Mouse (Mus musculus) neural tube, embryonic 14.5 days (tissue): ENCODE results near the gene Bub3. TPM values are rescaled to one million over a fixed set of nuclear protein-coding genes. Genes with fewer than 3 reads are reported as not detected.

Experiments used
- ATAC-seq: fragments of 200-750 bp; cut with Nextera tagmentation; 2 replicates; pipeline ENCODE4 v1.8.0; 2017; ENCODE audit warnings: low read depth, mild to moderate bottlenecking, moderate TSS enrichment, moderate library complexity
- H3K27ac ChIP-seq: fragments of 300-500 bp; sonication (generic); 2 replicates; pipeline ENCODE4 v1.5.1; 2014; ENCODE audit warnings: low read depth, mild to moderate bottlenecking, control low read depth, low read length, moderate library complexity, mixed read lengths
- H3K27me3 ChIP-seq: fragments of 300-500 bp; sonication (generic); 2 replicates; pipeline ENCODE4 v1.6.1; 2014; ENCODE audit warnings: low read length; ENCODE audit not compliant: control insufficient read depth, insufficient read depth
- H3K36me3 ChIP-seq: fragments of 300-500 bp; sonication (generic); 2 replicates; pipeline ENCODE4 v1.6.1; 2014; ENCODE audit warnings: low read length, mixed read lengths; ENCODE audit not compliant: control insufficient read depth, insufficient read depth
- H3K4me1 ChIP-seq: fragments of 300-500 bp; sonication (generic); 2 replicates; pipeline ENCODE4 v1.6.1; 2014; ENCODE audit warnings: low read length; ENCODE audit not compliant: control insufficient read depth, insufficient read depth
- H3K4me2 ChIP-seq: fragments of 300-500 bp; sonication (generic); 2 replicates; pipeline ENCODE4 v1.6.1; 2014; ENCODE audit warnings: mild to moderate bottlenecking, low read depth, low read length, control low read depth
- H3K4me3 ChIP-seq: fragments of 300-500 bp; sonication (generic); 2 replicates; pipeline ENCODE4 v1.5.1; 2014; ENCODE audit warnings: low read depth, low read length, control low read depth, mixed read lengths
- H3K9ac ChIP-seq: fragments of 300-500 bp; sonication (generic); replicated peaks from 2 replicates; pipeline ENCODE4 v1.6.1; 2014; ENCODE audit warnings: low read depth, mild to moderate bottlenecking, control low read depth, low read length, mixed read lengths
- H3K9me3 ChIP-seq: fragments of 300-500 bp; sonication (generic); 2 replicates; pipeline ENCODE4 v1.6.1; 2016; ENCODE audit warnings: low read length; ENCODE audit not compliant: control insufficient read depth
- WGBS: fragments of 180-500 bp; shearing (Covaris S2); extraction: QIAGEN DNeasy Blood & Tissue Kit; methylation state at CpG from one replicate; pipeline ENCODE4 v1.1.7; 2014; 5-methylcytosine and 5-hydroxymethylcytosine counted together
- polyA plus RNA-seq: library from polyadenylated mRNA; unstranded; fragments of >200 nt; fragmentation: Nextera tagmentation; extraction: Ambion mirVana; gene quantifications from 2 replicates; pipeline ENCODE4 v1.2.1, GENCODE M21; 2014

The Bub3 gene
- polyA plus RNA-seq, 1 experiment from 2014 or later, result 143 TPM

GRCm38 (mm10) chr7:131545701-131546385, 14.2 kb upstream of the Bub3 start:
- Histone ChIP-seq H3K9me3 (no peaks in the 10 kb centered on the region), H3K27ac (no peak overlapping the region), H3K4me3 (no peak overlapping the region), H3K4me1 (peaks cover 16% of the 10 kb centered on the region), H3K27me3 (peaks cover 73% of the 10 kb centered on the region), H3K36me3 (no peaks in the 10 kb centered on the region), H3K4me2 (no peak overlapping the region), H3K9ac (no peak overlapping the region)
- WGBS, result under 1% methylated on average over 13 of the region's 13 CpGs
- no peak for ATAC-seq

DNA sequence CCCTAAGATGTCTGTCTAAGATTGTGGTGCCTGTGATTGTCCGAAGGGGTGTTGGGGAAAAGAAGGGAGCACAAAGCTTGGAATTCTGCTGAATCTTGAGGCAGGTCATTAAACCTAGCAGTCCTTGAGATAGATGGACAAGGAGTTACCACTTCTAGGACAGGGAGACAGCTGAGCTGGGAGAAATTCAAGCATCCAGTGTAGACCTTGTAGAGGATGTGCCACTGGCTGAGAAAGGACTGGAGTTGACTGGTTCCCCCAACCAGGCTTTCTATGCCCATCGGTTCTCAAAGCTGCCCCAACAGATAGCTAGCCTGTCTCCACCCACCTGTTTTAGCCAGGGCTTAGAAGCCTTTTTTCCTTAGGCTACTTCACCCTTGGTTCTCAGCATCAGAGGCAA, 13.6 kb upstream of the Bub3 start:
- peaks cover 75% of the 10 kb centered on the region for H3K27me3 ChIP-seq
- H3K9me3 ChIP-seq, result no peaks in the 10 kb centered on the region
- H3K27ac ChIP-seq, result no peak overlapping the region
- H3K4me1 ChIP-seq, result peaks cover 16% of the 10 kb centered on the region
- ATAC-seq, result no peak
- H3K4me3 ChIP-seq, result no peak overlapping the region
- H3K4me2 ChIP-seq, result no peak overlapping the region; the same call in 1 of the 2 replicates
- H3K36me3 ChIP-seq, result no peaks in the 10 kb centered on the region
- WGBS, result 5% methylated on average over 2 of the region's 2 CpGs
- no peak overlapping the region for H3K9ac ChIP-seq

GRCm38 (mm10) chr7:131547481-131547880, 12.5 kb upstream of the Bub3 start:
- Histone ChIP-seq H3K36me3 (no peaks in the 10 kb centered on the region), H3K4me2 (no peak overlapping the region), H3K27ac (no peak overlapping the region), H3K27me3 (peaks cover 74% of the 10 kb centered on the region), H3K9ac (no peak overlapping the region), H3K9me3 (no peaks in the 10 kb centered on the region), H3K4me1 (peaks cover 9% of the 10 kb centered on the region), H3K4me3 (no peak overlapping the region)
- 2% methylated on average over 5 of the region's 5 CpGs for WGBS
- no peak for ATAC-seq

DNA sequence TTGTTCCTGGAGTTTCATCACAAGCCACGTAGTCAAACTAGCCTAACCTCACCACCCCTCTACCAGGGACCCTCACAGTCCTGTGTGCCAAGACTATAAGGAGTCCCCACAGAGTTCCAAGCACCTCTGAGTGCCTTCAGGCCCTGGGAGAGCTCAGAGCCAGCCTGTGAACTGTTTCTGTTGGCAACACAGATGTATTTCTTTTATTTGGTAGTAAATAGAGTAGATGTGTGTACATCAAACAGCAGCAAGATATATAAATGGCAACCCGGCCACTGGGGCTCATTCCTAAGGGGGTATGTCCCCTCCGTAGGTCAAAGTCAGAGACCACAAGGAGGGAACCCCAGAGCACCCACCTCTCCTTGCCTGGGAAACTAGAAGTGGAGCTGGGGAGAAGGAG, 11.5 kb upstream of the Bub3 start, which contains the start of gene Hmx2:
TSS of gene Hmx2 (plus strand) at position 301 of the 400 bp plus-strand sequence.
- H3K27me3 ChIP-seq, result peaks cover 71% of the 10 kb centered on the region
- no peak within 1 kb of the TSS for H3K27ac ChIP-seq
- H3K4me3 ChIP-seq, result no peak within 1 kb of the TSS
- H3K36me3 ChIP-seq, result no peaks in the 10 kb centered on the region
- 0% methylated on average over 3 of the region's 3 CpGs for WGBS
- no peaks in the 10 kb centered on the region for H3K4me1 ChIP-seq
- no peak within 1 kb of the TSS for H3K4me2 ChIP-seq
- H3K9ac ChIP-seq, result no peak within 1 kb of the TSS
- no peak for ATAC-seq
- H3K9me3 ChIP-seq, result no peaks in the 10 kb centered on the region

GRCm38 (mm10) chr7:131551471-131551870, 8.6 kb upstream of the Bub3 start:
- H3K27me3 ChIP-seq, result peaks cover 75% of the 10 kb centered on the region
- H3K4me1 ChIP-seq, result 0 out of 2 replicates have a peak, but pooled peaks cover 10% of the 10 kb centered on the region
- H3K9me3 ChIP-seq, result no peaks in the 10 kb centered on the region
- ATAC-seq, result no peak
- H3K36me3 ChIP-seq, result no peaks in the 10 kb centered on the region
- no peak overlapping the region for H3K4me2 ChIP-seq
- H3K4me3 ChIP-seq, result no peak overlapping the region
- whole genome bisulfite sequencing, result 0% methylated on average over 4 of the region's 4 CpGs
- no peak overlapping the region for H3K27ac ChIP-seq
- H3K9ac ChIP-seq, result no peak overlapping the region

DNA sequence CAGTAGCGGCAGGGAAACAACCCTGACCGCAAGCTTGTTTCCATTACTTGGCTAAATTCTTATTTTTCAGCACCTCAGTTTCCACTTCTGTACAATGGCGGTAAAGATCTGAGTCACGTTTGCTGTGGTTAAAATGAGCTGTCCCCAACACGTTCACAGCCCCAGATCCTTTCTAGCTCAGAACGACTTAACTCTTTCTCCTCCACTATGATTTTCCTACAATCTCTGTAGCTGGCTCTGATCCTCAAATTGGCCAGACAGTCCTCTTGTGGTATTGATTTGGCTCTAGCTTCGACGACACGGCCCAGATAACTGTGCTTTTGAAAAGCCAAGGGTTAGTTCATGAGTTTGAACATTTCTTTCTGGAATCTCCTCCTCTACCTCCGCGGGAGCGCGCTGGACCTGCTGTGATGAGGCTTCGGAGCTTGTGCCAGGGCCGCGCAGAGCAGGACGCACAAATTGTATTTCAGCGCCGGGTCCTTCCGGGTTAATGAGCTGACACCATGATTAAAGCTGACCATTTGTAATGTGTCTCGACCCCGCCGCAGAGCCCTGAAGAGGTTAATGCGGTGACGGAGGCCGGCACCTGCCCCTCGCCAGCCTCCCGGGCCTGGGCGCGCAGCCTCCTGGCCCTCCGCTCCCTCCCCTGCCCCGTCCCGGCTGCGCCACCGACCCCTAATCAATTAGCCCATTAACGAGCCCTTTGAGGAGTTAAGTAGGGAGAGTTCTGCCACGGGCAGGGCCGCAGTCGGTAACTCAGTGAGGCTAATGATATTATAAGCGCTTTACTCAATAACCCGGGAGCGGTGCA, 7.9 kb upstream of the Bub3 start:
- H3K9me3 ChIP-seq, result no peaks in the 10 kb centered on the region
- H3K9ac ChIP-seq, result no peak overlapping the region
- no peaks in the 10 kb centered on the region for H3K36me3 ChIP-seq
- ATAC-seq, result no peak
- under 1% methylated on average over 42 of the region's 42 CpGs for WGBS
- H3K4me1 ChIP-seq, result 0 out of 2 replicates have a peak, but pooled peaks cover 10% of the 10 kb centered on the region
- peaks cover 76% of the 10 kb centered on the region for H3K27me3 ChIP-seq
- H3K27ac ChIP-seq, result no peak overlapping the region
- no peak overlapping the region for H3K4me2 ChIP-seq
- no peak overlapping the region for H3K4me3 ChIP-seq

GRCm38 (mm10) chr7:131552781-131553180, 7.2 kb upstream of the Bub3 start:
- Histone ChIP-seq H3K27me3 (peaks cover 74% of the 10 kb centered on the region), H3K27ac (no peak overlapping the region), H3K36me3 (no peaks in the 10 kb centered on the region), H3K9me3 (no peaks in the 10 kb centered on the region), H3K4me2 (no peak overlapping the region), H3K4me1 (0 out of 2 replicates have a peak, but pooled peaks cover 10% of the 10 kb centered on the region), H3K4me3 (no peak overlapping the region), H3K9ac (no peak overlapping the region)
- WGBS, result 0% methylated on average over 5 of the region's 5 CpGs
- ATAC-seq, result no peak

DNA sequence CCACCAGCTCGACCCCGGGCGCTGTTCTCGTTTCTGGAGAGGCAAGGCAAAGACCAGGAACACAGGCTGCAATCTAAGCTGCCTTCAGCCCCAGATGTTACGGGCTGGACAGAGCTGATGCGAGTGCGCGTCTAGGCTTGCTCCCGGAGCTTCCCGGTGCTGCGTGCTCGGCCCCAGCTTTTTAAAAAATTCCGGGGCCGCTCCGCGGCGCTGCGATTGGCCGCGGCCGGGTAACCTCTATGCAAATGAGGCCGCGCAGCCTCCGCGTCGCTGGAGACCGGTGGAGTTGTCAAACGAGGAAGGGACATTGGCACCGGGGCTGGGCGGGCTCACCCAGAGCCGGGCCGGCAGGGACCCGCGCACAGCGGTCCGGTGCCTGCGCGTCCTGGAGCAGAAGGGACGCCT, 6.2 kb upstream of the Bub3 start:
- H3K9ac ChIP-seq, result no peak overlapping the region
- peak; percentile 60; the same call in 1 of the 2 replicates for ATAC-seq

More for the DNA sequence above, 6.2 kb upstream of the Bub3 start:
- Histone ChIP-seq H3K4me3 (peak overlapping the region; percentile 23; the same call in 1 of the 2 replicates), H3K27ac (no peak overlapping the region), H3K4me1 (0 out of 2 replicates have a peak, but pooled peaks cover 10% of the 10 kb centered on the region), H3K27me3 (peaks cover 72% of the 10 kb centered on the region), H3K36me3 (no peaks in the 10 kb centered on the region), H3K9me3 (no peaks in the 10 kb centered on the region), H3K4me2 (peak overlapping the region; percentile 31; the same call in 1 of the 2 replicates)
- WGBS, result under 1% methylated on average over 35 of the region's 39 CpGs
